ENCODE assay signal across 10 mouse cellular contexts in the genomic region with DNA sequence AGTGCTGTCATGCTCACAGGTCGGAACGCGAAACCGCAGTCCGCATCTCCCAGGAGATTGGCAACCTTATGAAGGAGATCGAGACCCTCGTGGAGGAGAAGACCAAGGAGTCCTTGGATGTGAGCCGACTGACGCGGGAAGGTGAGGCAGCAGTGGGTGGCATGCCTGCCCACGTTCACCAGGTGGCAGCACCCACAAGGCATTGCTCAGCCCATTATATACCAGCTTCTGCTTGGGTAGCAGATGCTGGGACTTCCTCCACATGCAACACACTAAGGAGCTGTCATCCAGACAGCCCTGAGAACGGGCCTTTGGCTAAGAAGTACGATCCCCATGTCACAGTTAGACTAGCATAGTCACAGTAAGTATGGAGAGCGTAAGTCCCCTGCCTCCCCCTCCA. TPM values are rescaled to one million over a fixed set of nuclear protein-coding genes. Genes with fewer than 3 reads are reported as not detected.
A peak's percentile ranks its signal among the peaks of the same experiment; 100 is the strongest.
DNase-seq lines count a peak whose midpoint lies in the region; ATAC-seq and TF ChIP-seq lines count a peak whose summit lies in the region.
"Had no signal": no experiment of that assay in that cellular context is flagged by ENCODE, and none has a peak within 500 bp of the region (broad histone marks: within the 10 kb centered on the region; RNA-seq: fewer than 3 reads in every experiment).

No protein-coding gene starts in this region.

- TF ChIP-seq CTCF in intestine, postnatal 0 days (IDR thresholded peaks at IDR 0.05; ENCODE audit: low read depth), result peak; percentile 72
- peak; percentile 31 for TF ChIP-seq CTCF in ES-Bruce4 (IDR thresholded peaks at IDR 0.05; ENCODE audit: low read depth, low read length)

- ATAC-seq in intestine, postnatal 0 days, result no peak
- no peak for ATAC-seq in intestine, embryonic 16.5 days
- ATAC-seq in megakaryocyte, adult 5-6 weeks (ENCODE audit: poor library complexity, severe bottlenecking), result 0 out of 2 replicates have a peak, but pooled peaks have one; percentile 41

- H3K4me1 ChIP-seq in intestine, postnatal 0 days (replicated peaks; ENCODE audit: control insufficient read depth, insufficient read depth, low read length), result no peaks in the 10 kb centered on the region
- 0 out of 2 replicates have a peak, but pooled peaks cover 2% of the 10 kb centered on the region for H3K4me1 ChIP-seq in intestine, embryonic 16.5 days (ENCODE audit: control insufficient read depth, insufficient read depth, low read length)
- no peaks in the 10 kb centered on the region for H3K4me1 ChIP-seq in ES-Bruce4 (ENCODE audit: control insufficient read depth, insufficient read depth, low read length)
- H3K4me1 ChIP-seq in hindbrain, embryonic 10.5 days (replicated peaks), result peaks cover 12% of the 10 kb centered on the region

- no peak overlapping the region for H3K27ac ChIP-seq in intestine, postnatal 0 days (ENCODE audit: low read depth, low read length)
- no peak overlapping the region for H3K27ac ChIP-seq in intestine, embryonic 16.5 days (ENCODE audit: low read length)
- no peak overlapping the region for H3K27ac ChIP-seq in ES-Bruce4 (ENCODE audit: insufficient read depth, low read length)
- no peak overlapping the region for H3K27ac ChIP-seq in hindbrain, embryonic 10.5 days
- H3K27ac ChIP-seq: heart, embryonic 13.5 days; lung, embryonic 15.5 days had no signal

- H3K4me2 ChIP-seq in intestine, postnatal 0 days (replicated peaks; ENCODE audit: low read depth), result no peak overlapping the region
- H3K4me2 ChIP-seq in intestine, embryonic 16.5 days (ENCODE audit: low read depth, low read length), result no peak overlapping the region
- H3K4me2 ChIP-seq: heart, embryonic 13.5 days; lung, embryonic 15.5 days had no signal

- no peaks in the 10 kb centered on the region for H3K27me3 ChIP-seq in intestine, postnatal 0 days (replicated peaks; ENCODE audit: control insufficient read depth, insufficient read depth, low read length)
- no peaks in the 10 kb centered on the region for H3K27me3 ChIP-seq in intestine, embryonic 16.5 days (replicated peaks; ENCODE audit: control insufficient read depth, insufficient read depth, low read length)
- H3K27me3 ChIP-seq in ES-Bruce4 (ENCODE audit: control insufficient read depth, insufficient read depth, low read length, poor library complexity, severe bottlenecking), result no peaks in the 10 kb centered on the region
- no peaks in the 10 kb centered on the region for H3K27me3 ChIP-seq in hindbrain, embryonic 10.5 days (ENCODE audit: insufficient read depth, poor library complexity, severe bottlenecking)
- H3K27me3 ChIP-seq: heart, embryonic 13.5 days; lung, embryonic 15.5 days had no signal

- no peak overlapping the region for H3K4me3 ChIP-seq in intestine, postnatal 0 days (ENCODE audit: low read depth, low read length)
- H3K4me3 ChIP-seq in intestine, embryonic 16.5 days (ENCODE audit: low read length), result no peak overlapping the region
- no peak overlapping the region for H3K4me3 ChIP-seq in ES-Bruce4 (ENCODE audit: low read depth, low read length)
- H3K4me3 ChIP-seq in hindbrain, embryonic 10.5 days, result no peak overlapping the region
- H3K4me3 ChIP-seq: heart, embryonic 13.5 days; lung, embryonic 15.5 days had no signal

- DNase-seq in frontal cortex, adult 2 months (ENCODE audit: extremely low spot score in 1 of 2, low spot score in 1 of 2), result peak; percentile 49 to 69
- DNase-seq in gastrocnemius, adult 8-10 months (ENCODE audit: low spot score in 2 of 2), result no peak
- DNase-seq in heart, adult 11 months, result no peak
- DNase-seq in hindbrain, embryonic 10.5 days (ENCODE audit: low spot score), result no peak

- TF ChIP-seq EP300 in ES-Bruce4 (IDR thresholded peaks at IDR 0.05; ENCODE audit: insufficient read depth, low read depth, low read length), result no peak

- H3K9ac ChIP-seq in intestine, postnatal 0 days (ENCODE audit: low read depth, low read length), result no peak overlapping the region
- no peak overlapping the region for H3K9ac ChIP-seq in intestine, embryonic 16.5 days (ENCODE audit: low read depth, low read length)
- H3K9ac ChIP-seq in ES-Bruce4 (ENCODE audit: low read depth, poor library complexity, severe bottlenecking), result no peak overlapping the region
- H3K9ac ChIP-seq: heart, embryonic 13.5 days; lung, embryonic 15.5 days had no signal

- 92% methylated on average over 14 of the region's 14 CpGs for WGBS in intestine, postnatal 0 days
- WGBS in intestine, embryonic 16.5 days, result 91% methylated on average over 14 of the region's 14 CpGs
- 92% methylated on average over 14 of the region's 14 CpGs for WGBS in hindbrain, embryonic 10.5 days

- no peak for TF ChIP-seq POLR2A in ES-Bruce4 (IDR thresholded peaks at IDR 0.05; ENCODE audit: insufficient read depth, low read length)

- peaks cover 33% of the 10 kb centered on the region for H3K36me3 ChIP-seq in intestine, postnatal 0 days (ENCODE audit: control insufficient read depth, insufficient read depth)
- H3K36me3 ChIP-seq in intestine, embryonic 16.5 days (ENCODE audit: control insufficient read depth, insufficient read depth, low read length), result 0 out of 2 replicates have a peak, but pooled peaks cover 2% of the 10 kb centered on the region
- H3K36me3 ChIP-seq in ES-Bruce4 (ENCODE audit: control insufficient read depth, insufficient read depth, low read length, poor library complexity, severe bottlenecking), result no peaks in the 10 kb centered on the region
- H3K36me3 ChIP-seq in hindbrain, embryonic 10.5 days, result peaks cover 67% of the 10 kb centered on the region

- H3K9me3 ChIP-seq in intestine, postnatal 0 days (ENCODE audit: control insufficient read depth), result no peaks in the 10 kb centered on the region
- H3K9me3 ChIP-seq in intestine, embryonic 16.5 days (ENCODE audit: control insufficient read depth, low read length), result no peaks in the 10 kb centered on the region
- H3K9me3 ChIP-seq in ES-Bruce4 (replicated peaks; ENCODE audit: control insufficient read depth, insufficient read depth, low read length, poor library complexity, severe bottlenecking), result no peaks in the 10 kb centered on the region
- no peaks in the 10 kb centered on the region for H3K9me3 ChIP-seq in hindbrain, embryonic 10.5 days
- H3K9me3 ChIP-seq: heart, embryonic 13.5 days; lung, embryonic 15.5 days had no signal

RNA-seq across cellular contexts. Expression of a gene that starts 8.9 kb away (rescaled TPM):
- polyA plus RNA-seq in intestine, postnatal 0 days (2015; fragmentation: Nextera tagmentation; extraction: Ambion mirVana), result 12.2 and 13.0 TPM in 2 replicates
- 22.4 and 23.9 TPM in 2 replicates for polyA plus RNA-seq in intestine, embryonic 16.5 days (2015; fragmentation: Nextera tagmentation; extraction: Ambion mirVana)
- 25.8 and 30.0 TPM in 2 replicates for polyA plus RNA-seq in ES-Bruce4 (2011; ENCODE audit: insufficient read depth, insufficient read length, low read depth, missing spikeins)
- 11.6 and 14.1 TPM in 2 replicates for polyA plus RNA-seq in frontal cortex, adult 2 months (2012; rRNA removed)
- total RNA-seq in megakaryocyte, adult 5-6 weeks (2015), result 0.94 and 1.1 TPM in 2 replicates
- 3.3 and 3.5 TPM in 2 replicates for total RNA-seq in megakaryocyte, adult 5-6 weeks (2017)
- total RNA-seq in gastrocnemius, adult 8-10 months (2022), result 10 to 100 TPM; 10.6 to 12.0 (median 11.1) TPM
- polyA plus RNA-seq in hindbrain, embryonic 10.5 days (2016; fragmentation: Nextera tagmentation; extraction: Ambion mirVana), result 16.1 and 18.2 TPM in 2 replicates

RNA-seq across cellular contexts. Expression of a gene that starts 9.2 kb away (rescaled TPM):
- polyA plus RNA-seq in intestine, postnatal 0 days (2015; fragmentation: Nextera tagmentation; extraction: Ambion mirVana), result 15.0 and 15.1 TPM in 2 replicates
- 26.3 and 27.3 TPM in 2 replicates for polyA plus RNA-seq in intestine, embryonic 16.5 days (2015; fragmentation: Nextera tagmentation; extraction: Ambion mirVana)
- 20.7 and 21.0 TPM in 2 replicates for polyA plus RNA-seq in ES-Bruce4 (2011; ENCODE audit: insufficient read depth, insufficient read length, low read depth, missing spikeins)
- 13.9 and 15.0 TPM in 2 replicates for polyA plus RNA-seq in frontal cortex, adult 2 months (2012; rRNA removed)
- total RNA-seq in megakaryocyte, adult 5-6 weeks (2015), result 2.1 and 4.5 TPM in 2 replicates
- 2.9 and 6.6 TPM in 2 replicates for total RNA-seq in megakaryocyte, adult 5-6 weeks (2017)
- total RNA-seq in gastrocnemius, adult 8-10 months (2022), result 10 to 100 TPM; 29.7 to 35.6 (median 31.5) TPM
- polyA plus RNA-seq in hindbrain, embryonic 10.5 days (2016; fragmentation: Nextera tagmentation; extraction: Ambion mirVana), result 42.0 and 43.5 TPM in 2 replicates

RNA-seq across cellular contexts. Expression of a gene that starts 13.6 kb away (rescaled TPM):
- polyA plus RNA-seq in intestine, postnatal 0 days (2015; fragmentation: Nextera tagmentation; extraction: Ambion mirVana), result 12.8 and 13.5 TPM in 2 replicates
- 0.28 and 0.60 TPM in 2 replicates for polyA plus RNA-seq in intestine, embryonic 16.5 days (2015; fragmentation: Nextera tagmentation; extraction: Ambion mirVana)
- 0.15 and 0.35 TPM in 2 replicates for polyA plus RNA-seq in ES-Bruce4 (2011; ENCODE audit: insufficient read depth, insufficient read length, low read depth, missing spikeins)
- 3.4 TPM in 2 replicates for polyA plus RNA-seq in frontal cortex, adult 2 months (2012; rRNA removed)
- not detected in 2 replicates for total RNA-seq in megakaryocyte, adult 5-6 weeks (2015)
- not detected in 2 replicates for total RNA-seq in megakaryocyte, adult 5-6 weeks (2017)
- total RNA-seq in gastrocnemius, adult 8-10 months (2022), result 1 to 10 TPM in 2 of 4 experiments, under 1 TPM in 2; 0.46 to 1.1 (median 0.95) TPM
- polyA plus RNA-seq in hindbrain, embryonic 10.5 days (2016; fragmentation: Nextera tagmentation; extraction: Ambion mirVana), result 0.34 TPM in 1 of 2 replicates, not detected in the other
- polyA plus RNA-seq: heart, embryonic 13.5 days; lung, embryonic 15.5 days had no signal

RNA-seq across cellular contexts. Expression of a gene that starts 23.6 kb away (rescaled TPM):
- 0.10 and 0.12 TPM in 2 replicates for polyA plus RNA-seq in intestine, postnatal 0 days (2015; fragmentation: Nextera tagmentation; extraction: Ambion mirVana)
- polyA plus RNA-seq in intestine, embryonic 16.5 days (2015; fragmentation: Nextera tagmentation; extraction: Ambion mirVana), result not detected in 2 replicates
- 0.73 TPM in 1 of 2 replicates, not detected in the other for polyA plus RNA-seq in ES-Bruce4 (2011; ENCODE audit: insufficient read depth, insufficient read length, low read depth, missing spikeins)
- polyA plus RNA-seq in frontal cortex, adult 2 months (2012; rRNA removed), result 1.1 and 1.2 TPM in 2 replicates
- total RNA-seq in megakaryocyte, adult 5-6 weeks (2015), result not detected in 2 replicates
- total RNA-seq in megakaryocyte, adult 5-6 weeks (2017), result not detected in 2 replicates
- under 1 TPM in 1 of 4 experiments, not detected in 3; 0.24 TPM for total RNA-seq in gastrocnemius, adult 8-10 months (2022)
- 0.25 TPM in 1 of 2 replicates, not detected in the other for polyA plus RNA-seq in hindbrain, embryonic 10.5 days (2016; fragmentation: Nextera tagmentation; extraction: Ambion mirVana)
- polyA plus RNA-seq: heart, embryonic 13.5 days; lung, embryonic 15.5 days had no signal

RNA-seq across cellular contexts. Expression of a gene that starts 46.6 kb away (rescaled TPM):
- 88.1 and 91.6 TPM in 2 replicates for polyA plus RNA-seq in intestine, postnatal 0 days (2015; fragmentation: Nextera tagmentation; extraction: Ambion mirVana)
- polyA plus RNA-seq in intestine, embryonic 16.5 days (2015; fragmentation: Nextera tagmentation; extraction: Ambion mirVana), result 92.4 and 100 TPM in 2 replicates
- polyA plus RNA-seq in ES-Bruce4 (2011; ENCODE audit: insufficient read depth, insufficient read length, low read depth, missing spikeins), result 34.2 and 39.1 TPM in 2 replicates
- 32.9 and 34.7 TPM in 2 replicates for polyA plus RNA-seq in frontal cortex, adult 2 months (2012; rRNA removed)
- total RNA-seq in megakaryocyte, adult 5-6 weeks (2015), result 20.6 and 28.6 TPM in 2 replicates
- 19.7 and 42.9 TPM in 2 replicates for total RNA-seq in megakaryocyte, adult 5-6 weeks (2017)
- total RNA-seq in gastrocnemius, adult 8-10 months (2022), result 10 to 100 TPM in 2 of 4 experiments, 1 to 10 TPM in 2; 8.7 to 12.2 (median 10.1) TPM
- 149 and 182 TPM in 2 replicates for polyA plus RNA-seq in hindbrain, embryonic 10.5 days (2016; fragmentation: Nextera tagmentation; extraction: Ambion mirVana)

Comparison
In these comparisons a context has a peak if more than half of its experiments do, and no peak if none do; other contexts are left out.
1. DNase-seq: peak in frontal cortex, adult 2 months (2 of 2); none in gastrocnemius, adult 8-10 months (0 of 2), heart, adult 11 months (single experiment) and hindbrain, embryonic 10.5 days (single experiment).